Mouse (Mus musculus): ENCODE measurements around the gene Rin3. TPM values are rescaled to one million over a fixed set of nuclear protein-coding genes. Genes with fewer than 3 reads are reported as not detected.

Gene Rin3
- total RNA-seq (2023): 100 to 1,000 TPM; 108 to 116 TPM

GRCm38 (mm10) chr12:102282763-102283482 is at the start of gene Rin3:
TSS of gene Rin3 (plus strand) at chr12:102283048.

GRCm38 (mm10) chr12:102439632-102440023 is 156.8 kb downstream of the Rin3 start, which contains the start of gene Lgmn:
TSS of gene Lgmn (minus strand) at chr12:102439813.

Other genes with a start within 250 kb of the Rin3 start
- gene Slc24a4, start 154.3 kb upstream of the Rin3 start, total RNA-seq (2023): not detected
- gene Lgmn, start 156.8 kb downstream of the Rin3 start, total RNA-seq (2023): 10 to 100 TPM; 12.1 to 16.7 TPM
- 10 to 100 TPM; 39.3 to 41.0 TPM for gene Golga5, start 186.1 kb downstream of the Rin3 start, total RNA-seq (2023)